In the genomic region with DNA sequence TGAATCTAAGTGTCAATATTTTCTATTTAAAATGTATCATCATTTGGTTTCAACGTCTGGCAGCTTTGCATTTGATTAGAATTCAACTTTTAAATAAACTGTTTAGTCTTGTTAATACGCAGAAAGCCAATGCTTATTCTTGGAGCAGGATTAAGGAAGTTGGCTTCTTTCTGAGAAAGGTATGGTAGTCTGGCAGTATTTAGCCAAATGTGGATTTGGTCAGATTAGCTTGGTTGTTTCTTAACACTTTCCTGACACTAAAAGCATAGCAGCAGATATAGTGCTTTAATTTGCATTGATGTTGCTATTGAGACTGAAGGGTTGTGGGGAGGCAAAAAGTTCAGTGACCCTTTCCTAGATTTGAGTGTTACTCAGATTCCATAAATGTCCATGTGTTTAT, we compare ENCODE assay signal across 16 mouse cellular contexts.
"Had no signal": no experiment of that assay in that cellular context is flagged by ENCODE, and none has a peak within 500 bp of the region (broad histone marks: within the 10 kb centered on the region; RNA-seq: fewer than 3 reads in every experiment).

No protein-coding gene starts in this region.

- H3K4me2 ChIP-seq: neural tube, embryonic 13.5 days; neural tube, embryonic 15.5 days; stomach, embryonic 15.5 days had no signal

- H3K27ac ChIP-seq: neural tube, embryonic 13.5 days; neural tube, embryonic 15.5 days; stomach, embryonic 15.5 days; stomach, postnatal 0 days had no signal

- H3K27me3 ChIP-seq: neural tube, embryonic 13.5 days; neural tube, embryonic 15.5 days; stomach, embryonic 15.5 days had no signal

- H3K4me1 ChIP-seq: neural tube, embryonic 13.5 days; neural tube, embryonic 15.5 days; stomach, embryonic 15.5 days had no signal

- H3K36me3 ChIP-seq: neural tube, embryonic 13.5 days; neural tube, embryonic 15.5 days; stomach, embryonic 15.5 days had no signal

- H3K9me3 ChIP-seq: neural tube, embryonic 13.5 days; neural tube, embryonic 15.5 days; stomach, embryonic 15.5 days had no signal

- H3K9ac ChIP-seq: neural tube, embryonic 13.5 days; neural tube, embryonic 15.5 days; stomach, embryonic 15.5 days had no signal

- H3K4me3 ChIP-seq: neural tube, embryonic 13.5 days; neural tube, embryonic 15.5 days; stomach, embryonic 15.5 days had no signal

- DNase-seq: retina, postnatal 1 day; right cerebral cortex, adult 18-20 months; right cerebral cortex, postnatal 14 days; right cerebral cortex, postnatal 25 days; right cerebral cortex, postnatal 4 days; spleen, adult 18-20 months; thymus, adult 18-20 months; thymus, adult 2 months; thymus, postnatal 14 days; thymus, postnatal 25 days; thymus, postnatal 36 days; thymus, postnatal 4 days had no signal
